Mouse (Mus musculus) neural tube, embryonic 15.5 days (tissue): ENCODE results near the gene Znrf1. TPM values are rescaled to one million over a fixed set of nuclear protein-coding genes. Genes with fewer than 3 reads are reported as not detected.

Experiments used
- ATAC-seq: fragments of 200-750 bp; cut with Nextera tagmentation; 2 replicates; pipeline ENCODE4 v1.8.0; 2017; ENCODE audit warnings: mild to moderate bottlenecking, moderate TSS enrichment, moderate library complexity; ENCODE audit not compliant: low FRiP score
- H3K27ac ChIP-seq: fragments of 300-500 bp; sonication (generic); replicated peaks from 2 replicates; pipeline ENCODE4 v1.5.1; 2015; ENCODE audit warnings: mild to moderate bottlenecking, inconsistent platforms
- H3K27me3 ChIP-seq: fragments of 300-500 bp; sonication (generic); replicated peaks from 2 replicates; pipeline ENCODE4 v1.6.1; 2015; ENCODE audit warnings: inconsistent platforms
- H3K36me3 ChIP-seq: fragments of 300-500 bp; sonication (generic); 2 replicates; pipeline ENCODE4 v1.6.1; 2015; ENCODE audit warnings: inconsistent platforms
- H3K4me1 ChIP-seq: fragments of 300-500 bp; sonication (generic); 2 replicates; pipeline ENCODE4 v1.6.1; 2015; ENCODE audit warnings: inconsistent platforms
- H3K4me2 ChIP-seq: fragments of 300-500 bp; sonication (generic); 2 replicates; pipeline ENCODE4 v1.6.1; 2015; ENCODE audit warnings: inconsistent platforms, mild to moderate bottlenecking, moderate library complexity
- H3K4me3 ChIP-seq: fragments of 300-500 bp; sonication (generic); replicated peaks from 2 replicates; pipeline ENCODE4 v1.5.1; 2015; ENCODE audit warnings: mild to moderate bottlenecking, inconsistent platforms
- H3K9ac ChIP-seq: fragments of 300-500 bp; sonication (generic); replicated peaks from 2 replicates; pipeline ENCODE4 v1.6.1; 2015; ENCODE audit warnings: mild to moderate bottlenecking, inconsistent platforms
- H3K9me3 ChIP-seq: fragments of 300-500 bp; sonication (generic); replicated peaks from 2 replicates; pipeline ENCODE4 v1.6.1; 2016; ENCODE audit warnings: inconsistent platforms
- WGBS: fragments of 180-500 bp; shearing (Covaris S2); methylation state at CpG from one replicate; pipeline ENCODE4 v1.1.7; 2015; ENCODE audit warnings: mixed read lengths; 5-methylcytosine and 5-hydroxymethylcytosine counted together
- polyA plus RNA-seq: library from polyadenylated mRNA; unstranded; fragments of >200 nt; fragmentation: Nextera tagmentation; extraction: Ambion mirVana; gene quantifications from 2 replicates; pipeline ENCODE4 v1.2.1, GENCODE M21; 2015

The Znrf1 gene
- polyA plus RNA-seq, 1 experiment from 2014 or later, result 93.3 TPM

DNA sequence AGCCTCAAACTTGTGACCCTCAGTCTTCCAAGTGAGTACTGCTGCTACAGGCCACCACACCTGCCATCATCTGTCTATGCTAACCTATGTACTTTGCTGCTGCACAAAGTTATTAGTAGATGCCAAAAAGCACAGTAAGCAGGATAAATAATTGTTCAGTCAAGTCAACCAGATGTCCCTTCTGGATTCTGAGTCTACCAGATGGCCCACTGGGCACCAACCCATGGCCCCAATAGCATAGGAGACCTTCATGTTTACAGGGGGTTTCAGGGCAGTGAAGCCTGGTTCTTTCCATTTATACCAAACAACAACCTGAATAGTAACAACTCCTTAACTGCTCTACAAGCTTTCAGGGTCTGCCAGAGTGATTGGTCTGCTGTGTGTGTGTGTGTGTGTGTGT is 55.3 kb downstream of the Znrf1 start:
- no peak overlapping the region for H3K4me2 ChIP-seq
- H3K4me1 ChIP-seq, result peaks cover 53% of the 10 kb centered on the region
- H3K27me3 ChIP-seq, result no peaks in the 10 kb centered on the region
- H3K27ac ChIP-seq, result no peak overlapping the region
- H3K9ac ChIP-seq, result no peak overlapping the region
- H3K36me3 ChIP-seq, result no peaks in the 10 kb centered on the region
- ATAC-seq, result no peak
- H3K9me3 ChIP-seq, result no peaks in the 10 kb centered on the region
- no peak overlapping the region for H3K4me3 ChIP-seq

DNA sequence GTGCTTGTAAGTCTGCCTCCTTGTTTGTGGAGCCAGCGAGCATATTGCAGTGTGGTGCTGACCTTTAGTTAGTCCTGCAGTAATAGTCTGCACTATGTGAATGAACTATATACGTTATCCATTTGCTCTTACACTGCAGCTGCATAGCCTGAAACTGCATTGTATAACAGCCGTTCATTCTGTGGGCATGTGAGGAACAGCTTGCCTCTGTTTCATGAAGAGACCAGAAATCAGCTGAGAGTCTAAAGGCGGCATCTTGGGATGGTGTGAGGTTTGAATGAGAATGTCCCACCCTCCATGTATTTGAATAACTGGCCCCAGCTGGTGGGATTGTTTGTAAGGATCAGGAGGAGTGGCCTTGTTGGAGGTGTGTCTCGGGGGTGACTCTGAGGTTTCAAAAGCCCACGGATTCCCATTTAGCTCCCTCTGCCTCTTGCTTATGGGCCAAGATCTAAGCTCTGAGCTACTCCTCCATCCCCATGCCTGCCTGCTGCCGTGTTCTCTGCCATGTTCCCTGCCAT is 56.6 kb downstream of the Znrf1 start:
- Histone ChIP-seq H3K4me1 (peaks cover 65% of the 10 kb centered on the region), H3K27ac (peak overlapping the region; percentile 1; the same call in 1 of the 2 replicates), H3K9me3 (no peaks in the 10 kb centered on the region), H3K9ac (no peak overlapping the region), H3K4me3 (no peak overlapping the region), H3K27me3 (no peaks in the 10 kb centered on the region), H3K4me2 (no peak overlapping the region), H3K36me3 (no peaks in the 10 kb centered on the region)
- 59% methylated on average over 7 of the region's 7 CpGs for WGBS
- ATAC-seq, result 0 out of 2 replicates have a peak, but pooled peaks have one; percentile 22

DNA sequence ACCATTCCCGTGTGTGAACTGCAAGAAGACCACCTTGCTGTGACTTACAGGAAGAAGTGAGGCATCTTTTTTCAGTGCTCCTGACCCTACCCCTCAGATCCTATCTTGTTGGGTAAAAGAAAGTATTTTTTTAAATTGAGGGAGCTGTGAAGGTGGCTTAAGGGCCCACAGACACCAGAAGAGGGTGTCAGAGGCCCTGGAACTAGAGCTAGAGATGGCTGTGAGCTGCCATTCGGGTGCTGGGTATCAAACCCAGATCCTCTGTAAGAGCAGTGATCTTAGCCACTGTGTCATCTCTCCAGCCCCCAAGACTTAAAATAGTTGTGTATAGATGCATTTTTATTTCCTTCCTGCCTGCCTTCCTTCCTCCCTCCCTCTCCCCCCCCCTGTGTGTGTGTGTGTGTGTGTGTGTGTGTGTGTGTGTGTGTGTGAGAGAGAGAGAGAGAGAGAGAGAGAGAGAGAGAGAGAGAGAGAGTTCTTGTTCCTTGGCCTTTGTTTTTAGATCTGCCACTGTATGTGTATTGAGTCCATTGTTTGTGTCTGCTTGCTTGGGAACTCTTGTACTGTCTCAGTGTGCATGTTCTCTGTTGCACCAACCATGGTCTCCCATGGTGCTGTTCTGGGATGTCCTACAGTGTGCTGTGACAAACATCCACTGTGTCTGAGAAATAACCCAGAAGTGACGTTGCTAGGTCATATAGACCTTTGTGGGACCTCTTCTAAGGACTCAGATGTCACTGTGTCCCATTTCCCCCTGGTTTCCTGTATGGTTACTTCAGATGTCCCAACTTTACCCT is 58.3 kb downstream of the Znrf1 start:
- Histone ChIP-seq H3K9ac (no peak overlapping the region), H3K36me3 (no peaks in the 10 kb centered on the region), H3K9me3 (no peaks in the 10 kb centered on the region), H3K4me2 (no peak overlapping the region), H3K27me3 (no peaks in the 10 kb centered on the region), H3K27ac (peak overlapping the region; percentile 33; the same call in 1 of the 2 replicates), H3K4me3 (no peak overlapping the region), H3K4me1 (peaks cover 77% of the 10 kb centered on the region)
- ATAC-seq, result no peak
- WGBS, result 82% methylated on average over 3 of the region's 3 CpGs

DNA sequence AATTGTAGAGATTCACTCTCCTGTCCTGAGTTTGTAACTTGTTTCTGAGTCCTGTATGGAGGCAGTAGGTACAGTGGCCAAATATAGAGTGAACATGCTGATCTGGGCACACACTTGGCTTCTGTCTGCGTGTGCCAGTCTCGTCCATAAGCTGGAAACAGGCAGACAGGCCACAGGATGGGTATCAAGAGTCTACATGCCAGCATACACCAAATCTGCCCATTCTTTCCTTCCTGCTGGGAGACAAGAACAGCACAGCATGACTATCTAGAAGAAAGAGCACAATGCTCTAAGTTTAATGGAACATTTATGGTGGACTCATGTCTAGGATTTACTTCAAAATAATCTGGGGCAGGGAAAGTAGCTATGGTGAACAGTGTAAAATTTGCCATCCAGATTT is 59.1 kb downstream of the Znrf1 start:
- ATAC-seq, result no peak
- Histone ChIP-seq H3K4me2 (no peak overlapping the region), H3K9ac (no peak overlapping the region), H3K9me3 (no peaks in the 10 kb centered on the region), H3K4me1 (peaks cover 76% of the 10 kb centered on the region), H3K36me3 (no peaks in the 10 kb centered on the region), H3K4me3 (no peak overlapping the region), H3K27ac (no peak overlapping the region), H3K27me3 (no peaks in the 10 kb centered on the region)
- WGBS, result 75% methylated on average over 2 of the region's 2 CpGs

- WGBS, result 86% methylated on average over 15 of the region's 15 CpGs
- no peaks in the 10 kb centered on the region for H3K27me3 ChIP-seq
- peaks cover 72% of the 10 kb centered on the region for H3K4me1 ChIP-seq
- H3K36me3 ChIP-seq, result no peaks in the 10 kb centered on the region
- no peak overlapping the region for H3K4me2 ChIP-seq
- H3K27ac ChIP-seq, result peak overlapping the region; percentile 43; the same call in 1 of the 2 replicates
- no peak overlapping the region for H3K4me3 ChIP-seq
- no peak overlapping the region for H3K9ac ChIP-seq
- H3K9me3 ChIP-seq, result no peaks in the 10 kb centered on the region
- ATAC-seq, result no peak
Observed at GRCm38 (mm10) chr8:111595712-111596484, 60.0 kb downstream of the Znrf1 start.

DNA sequence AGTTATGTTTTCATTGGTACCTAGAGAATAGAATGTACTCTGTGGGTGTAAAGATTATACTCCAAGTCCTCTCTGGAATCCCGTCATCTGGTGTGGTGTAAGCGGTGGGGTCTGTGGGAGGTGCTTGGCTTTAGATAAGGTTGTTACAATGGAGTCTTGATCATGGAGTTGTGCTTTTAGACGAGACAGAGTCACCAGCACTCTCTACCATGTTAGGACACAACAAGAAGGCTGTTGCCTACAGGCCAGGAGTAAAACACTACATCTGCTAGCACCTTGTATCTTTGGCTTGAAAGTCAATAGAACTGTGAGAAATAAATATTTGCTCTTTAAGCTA is 60.6 kb downstream of the Znrf1 start:
- Histone ChIP-seq H3K4me2 (no peak overlapping the region), H3K27ac (peak overlapping the region; percentile 43), H3K9ac (no peak overlapping the region), H3K4me3 (no peak overlapping the region), H3K9me3 (no peaks in the 10 kb centered on the region), H3K36me3 (no peaks in the 10 kb centered on the region), H3K4me1 (peaks cover 68% of the 10 kb centered on the region), H3K27me3 (no peaks in the 10 kb centered on the region)
- WGBS, result 56% methylated on average over 3 of the region's 3 CpGs
- no peak for ATAC-seq

DNA sequence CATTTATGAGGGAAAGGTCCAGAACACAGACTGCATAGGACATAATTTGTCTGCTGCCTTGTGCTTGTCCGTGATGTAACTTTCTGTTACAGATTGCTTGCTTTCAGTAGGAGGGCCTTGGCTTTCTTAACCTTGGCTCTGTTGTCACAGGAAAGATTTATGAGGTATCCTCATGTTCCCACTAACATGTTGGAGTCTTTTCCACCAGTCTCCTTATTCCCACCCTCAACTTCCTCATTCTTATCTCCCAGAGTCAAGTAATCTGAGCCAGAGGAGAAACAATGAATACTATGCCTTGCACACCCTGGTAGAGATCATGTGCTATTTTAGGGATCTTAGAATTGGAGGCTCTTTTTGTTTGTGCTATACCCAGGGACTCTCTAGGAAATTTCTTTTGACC is 61.4 kb downstream of the Znrf1 start:
- H3K27me3 ChIP-seq, result no peaks in the 10 kb centered on the region
- H3K4me3 ChIP-seq, result no peak overlapping the region
- ATAC-seq, result no peak
- 32% methylated on average over 1 of the region's 1 CpGs for WGBS
- no peaks in the 10 kb centered on the region for H3K36me3 ChIP-seq
- peak overlapping the region; percentile 60 for H3K27ac ChIP-seq
- H3K4me2 ChIP-seq, result no peak overlapping the region
- H3K9me3 ChIP-seq, result no peaks in the 10 kb centered on the region
- H3K4me1 ChIP-seq, result peaks cover 69% of the 10 kb centered on the region
- no peak overlapping the region for H3K9ac ChIP-seq

DNA sequence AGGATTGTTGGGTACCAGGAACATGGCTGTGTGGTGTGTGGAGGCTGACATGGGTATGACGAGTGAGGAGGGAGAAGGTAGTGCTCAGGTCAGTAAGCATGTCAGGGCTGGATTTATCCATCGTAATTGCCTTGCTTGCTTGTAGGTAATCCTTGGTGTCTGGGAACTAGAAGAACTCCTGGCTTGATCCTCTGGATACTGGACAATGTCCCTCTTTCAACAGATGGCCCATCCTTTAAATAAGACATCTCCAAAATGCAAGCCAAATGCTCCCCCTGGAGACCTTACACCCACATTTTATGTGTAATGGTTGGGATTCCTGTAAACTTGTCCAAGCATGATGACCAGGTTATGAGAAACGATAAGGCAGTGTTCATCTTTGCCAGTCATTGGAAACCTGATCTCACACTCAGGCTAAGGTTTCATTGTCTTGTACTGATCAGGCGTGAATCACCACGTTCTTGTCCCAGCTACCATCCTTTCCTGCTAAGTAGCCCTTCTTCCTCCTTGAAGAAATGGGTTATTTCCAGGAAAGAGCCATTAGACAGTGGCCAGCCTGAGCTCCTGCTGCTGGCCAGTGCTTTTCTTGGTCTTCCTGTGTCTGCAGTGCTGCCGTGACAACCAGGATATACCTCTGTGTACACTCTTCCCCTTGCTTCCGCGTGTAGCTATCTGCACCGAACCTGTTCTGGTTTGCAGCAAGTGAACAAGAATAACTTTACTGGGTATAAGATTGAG is 64.0 kb downstream of the Znrf1 start:
- Histone ChIP-seq H3K4me1 (peaks cover 49% of the 10 kb centered on the region), H3K27ac (no peak overlapping the region), H3K9me3 (no peaks in the 10 kb centered on the region), H3K4me2 (no peak overlapping the region), H3K36me3 (no peaks in the 10 kb centered on the region; the same call in 1 of the 2 replicates), H3K27me3 (no peaks in the 10 kb centered on the region), H3K4me3 (no peak overlapping the region), H3K9ac (no peak overlapping the region)
- ATAC-seq, result no peak
- WGBS, result 81% methylated on average over 9 of the region's 9 CpGs

GRCm38 (mm10) chr8:111602050-111602449 is 66.2 kb downstream of the Znrf1 start:
- no peaks in the 10 kb centered on the region for H3K27me3 ChIP-seq
- H3K36me3 ChIP-seq, result no peaks in the 10 kb centered on the region; the same call in 1 of the 2 replicates
- H3K4me3 ChIP-seq, result no peak overlapping the region
- 98% methylated on average over 4 of the region's 4 CpGs for WGBS
- H3K9ac ChIP-seq, result no peak overlapping the region
- peaks cover 30% of the 10 kb centered on the region for H3K4me1 ChIP-seq
- no peaks in the 10 kb centered on the region for H3K9me3 ChIP-seq
- no peak overlapping the region for H3K27ac ChIP-seq
- ATAC-seq, result no peak
- H3K4me2 ChIP-seq, result no peak overlapping the region

DNA sequence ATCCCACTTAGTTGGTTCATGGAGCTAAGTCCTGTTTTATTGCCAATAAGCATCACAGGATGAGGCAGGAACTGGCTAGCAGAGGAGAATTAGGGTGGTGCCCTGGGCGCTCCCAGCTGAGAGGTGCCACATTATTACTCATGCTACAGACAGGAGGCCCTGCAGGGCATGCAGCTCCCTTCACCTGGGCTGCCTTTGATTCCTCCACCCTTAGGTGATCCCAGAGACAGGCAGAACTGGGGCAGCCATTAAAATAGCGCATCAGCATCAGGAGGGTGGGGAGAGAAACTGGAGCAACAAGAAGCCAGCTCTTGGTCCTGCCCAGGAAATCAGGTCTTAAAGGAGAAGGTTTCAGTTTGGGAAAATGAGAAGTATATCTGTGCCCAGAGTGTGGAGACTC is 69.1 kb downstream of the Znrf1 start:
- H3K9ac ChIP-seq, result no peak overlapping the region
- H3K36me3 ChIP-seq, result no peaks in the 10 kb centered on the region; the same call in 1 of the 2 replicates
- H3K4me3 ChIP-seq, result no peak overlapping the region
- H3K4me1 ChIP-seq, result peaks cover 10% of the 10 kb centered on the region
- no peaks in the 10 kb centered on the region for H3K27me3 ChIP-seq
- H3K4me2 ChIP-seq, result no peak overlapping the region
- 91% methylated on average over 2 of the region's 2 CpGs for WGBS
- ATAC-seq, result no peak
- no peaks in the 10 kb centered on the region for H3K9me3 ChIP-seq
- 0 out of 2 replicates have a peak overlapping the region, but pooled peaks have one; percentile 5 for H3K27ac ChIP-seq

GRCm38 (mm10) chr8:111606961-111607360 is 71.1 kb downstream of the Znrf1 start:
- Histone ChIP-seq H3K27me3 (no peaks in the 10 kb centered on the region), H3K27ac (no peak overlapping the region), H3K4me1 (peaks cover 6% of the 10 kb centered on the region), H3K4me2 (no peak overlapping the region), H3K9me3 (no peaks in the 10 kb centered on the region), H3K4me3 (no peak overlapping the region), H3K36me3 (no peaks in the 10 kb centered on the region; the same call in 1 of the 2 replicates), H3K9ac (no peak overlapping the region)
- no peak for ATAC-seq
- WGBS, result 88% methylated on average over 9 of the region's 9 CpGs
